Mouse (Mus musculus) CD4-positive naive resting alpha-beta T cell, adult 76 days (primary cell): ENCODE data around the gene Clcn1. TPM values are rescaled to one million over a fixed set of nuclear protein-coding genes. Genes with fewer than 3 reads are reported as not detected.

ENCODE experiments used
- total RNA-seq: library from RNA; stranded (reverse); gene quantifications from one replicate; pipeline ENCODE4 v1.2.4, GENCODE M21; 2023

The Clcn1 gene
- 0.62 TPM for total RNA-seq

DNA sequence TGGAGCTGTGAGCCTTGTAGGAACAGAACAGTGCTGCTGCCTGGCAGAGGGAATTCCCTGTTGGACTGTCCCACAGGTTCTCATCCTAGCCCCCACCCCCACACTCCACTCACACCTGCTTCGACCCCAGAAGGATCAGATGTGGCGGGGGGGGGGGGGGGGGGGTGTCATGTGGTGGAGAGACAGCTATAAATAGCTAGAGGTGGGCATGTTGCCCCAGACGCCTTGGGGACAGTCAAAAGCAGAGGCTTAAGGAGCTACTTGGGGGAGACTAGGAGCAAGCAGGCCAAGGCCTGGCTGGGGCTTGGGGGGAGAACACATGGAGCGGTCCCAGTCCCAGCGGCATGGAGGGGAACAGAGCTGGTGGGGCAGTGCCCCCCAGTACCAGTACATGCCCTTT lies at the start of gene Clcn1:
Gene Clcn1, plus strand, starts transcription at position 238 of the 400 bp plus-strand sequence.

DNA sequence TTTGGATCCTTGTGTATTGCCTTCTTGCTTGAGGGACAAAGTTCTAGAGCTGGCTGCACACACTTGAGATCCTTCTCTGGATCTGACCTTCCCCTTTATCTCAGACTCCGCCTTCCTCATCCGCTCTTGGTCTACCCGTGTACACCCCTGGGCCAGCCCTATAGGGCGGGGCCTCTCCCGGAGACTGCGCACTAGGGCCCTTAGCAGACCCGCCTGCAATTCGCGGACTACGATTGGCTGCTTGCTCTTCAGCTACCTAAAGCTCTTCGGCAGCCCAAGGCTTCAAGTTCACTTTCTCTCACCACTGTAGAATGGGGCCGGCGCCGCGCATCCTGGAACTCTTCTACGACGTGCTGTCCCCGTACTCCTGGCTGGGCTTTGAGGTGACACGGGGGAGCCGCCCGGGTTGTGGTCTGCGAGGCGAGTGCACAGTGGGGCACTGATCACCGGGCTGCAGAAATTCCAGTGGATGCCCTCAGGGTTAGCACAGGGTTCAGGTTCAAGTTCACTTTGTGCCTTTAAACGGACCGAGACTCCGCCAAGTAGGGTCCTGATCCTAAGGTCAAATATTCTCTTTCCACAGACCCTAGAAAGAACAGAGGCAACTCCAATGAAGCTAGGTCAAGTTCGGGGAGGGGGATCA lies 40.7 kb upstream of the Clcn1 start, which contains the start of gene Gstk1:
Gene Gstk1, plus strand, starts transcription at position 225 of the 643 bp plus-strand sequence.

GRCm38 (mm10) chr6:42261524-42262170 lies 24.8 kb upstream of the Clcn1 start, which contains the start of gene Tmem139:
TSS of gene Tmem139 (plus strand) at chr6:42261970.

GRCm38 (mm10) chr6:42264626-42265312 lies 21.7 kb upstream of the Clcn1 start, which contains the start of gene Casp2:
TSS of gene Casp2 (plus strand) at chr6:42264985.

DNA sequence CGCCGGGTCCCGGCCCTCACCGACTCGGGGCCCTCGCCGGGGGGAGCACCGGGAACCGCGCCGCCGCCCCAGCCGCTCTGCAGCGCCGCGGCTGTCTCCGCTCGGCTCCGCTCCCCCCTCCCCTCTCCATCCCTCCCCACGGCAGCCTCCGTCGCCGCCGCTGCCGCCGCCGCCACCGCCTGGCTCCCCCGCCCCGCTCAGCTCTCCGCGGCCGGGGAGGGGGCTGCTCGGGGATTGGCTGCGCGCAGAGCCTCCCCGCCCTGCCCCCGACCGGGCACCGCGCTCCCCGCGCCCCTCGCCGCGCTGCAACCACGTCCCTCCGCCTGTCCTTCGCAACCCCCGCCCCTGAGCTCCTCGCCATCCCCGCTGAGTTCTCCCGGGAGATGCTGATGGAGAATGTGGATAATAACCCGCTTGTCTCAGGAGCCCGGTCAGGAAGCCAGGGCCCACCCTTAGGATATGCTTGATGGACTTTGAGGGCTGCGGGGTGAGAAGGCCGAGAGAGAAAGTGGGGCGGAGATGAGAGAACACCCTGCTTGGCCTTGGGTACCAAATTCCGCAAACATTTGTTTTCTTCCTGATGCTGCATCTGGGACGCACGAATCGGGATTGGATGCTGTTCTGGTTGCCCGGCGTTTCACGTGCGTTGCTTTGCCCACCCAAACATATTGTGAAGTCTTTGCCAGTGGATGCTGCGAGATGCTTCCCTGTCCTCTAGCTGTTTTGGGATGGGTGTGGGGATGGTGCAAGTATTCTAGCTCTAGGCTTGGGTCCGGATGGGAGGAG lies 38.2 kb downstream of the Clcn1 start, which contains the start of gene Fam131b:
Gene Fam131b, minus strand, starts transcription at position 162 of the 786 bp plus-strand sequence.

DNA sequence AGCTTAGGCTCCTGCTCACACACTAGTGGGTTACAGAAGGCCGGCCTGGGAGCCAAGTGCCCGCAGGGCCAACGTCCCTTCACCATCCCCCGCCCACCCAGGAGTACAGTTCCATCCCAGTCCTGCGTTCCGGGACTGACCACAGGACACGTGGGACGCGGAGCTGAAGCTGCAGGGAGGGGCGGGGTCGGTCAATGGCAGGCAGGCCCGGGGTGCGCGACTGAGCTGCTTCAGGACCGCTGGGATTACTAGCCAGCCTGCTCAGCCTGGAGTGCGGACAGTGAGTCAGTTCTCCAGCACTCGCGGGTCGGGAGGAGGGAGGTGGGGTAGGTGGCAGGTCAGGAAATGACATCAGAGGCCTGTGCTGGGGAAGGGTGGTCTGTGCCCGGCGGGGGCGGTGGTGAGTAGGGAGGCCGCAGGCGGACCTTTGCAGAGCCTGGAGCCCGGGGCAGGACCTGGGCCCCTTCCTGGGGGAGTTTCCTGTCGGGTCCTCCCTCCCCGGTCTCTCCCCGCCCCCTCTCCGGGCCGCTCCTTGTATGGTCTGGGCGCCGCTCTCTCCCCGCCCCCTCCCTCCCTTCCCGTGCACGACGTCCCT lies 63.0 kb downstream of the Clcn1 start, which contains the start of gene Zyx:
Gene Zyx, plus strand, starts transcription at position 205 of the 595 bp plus-strand sequence.

Other genes starting within 250 kb of the Clcn1 start
- gene Sva, start 248.3 kb upstream of the Clcn1 start, total RNA-seq: not detected
- gene Tas2r139, start 145.7 kb upstream of the Clcn1 start, total RNA-seq: not detected
- not detected for gene Tas2r144, start 71.4 kb upstream of the Clcn1 start, total RNA-seq
- 8.6 TPM for gene Gstk1, start 40.8 kb upstream of the Clcn1 start, total RNA-seq
- not detected for gene Tmem139, start 24.7 kb upstream of the Clcn1 start, total RNA-seq
- gene Casp2, start 21.7 kb upstream of the Clcn1 start, total RNA-seq: 80.2 TPM
- gene Fam131b, start 38.0 kb downstream of the Clcn1 start, total RNA-seq: not detected
- 108 TPM for gene Zyx, start 62.9 kb downstream of the Clcn1 start, total RNA-seq
- not detected for gene Epha1, start 86.6 kb downstream of the Clcn1 start, total RNA-seq
- gene Tas2r143, start 113.6 kb downstream of the Clcn1 start, total RNA-seq: not detected
- 0.88 TPM for gene Tas2r135, start 118.7 kb downstream of the Clcn1 start, total RNA-seq
- 0.64 TPM for gene Tas2r126, start 147.8 kb downstream of the Clcn1 start, total RNA-seq
- not detected for gene Olfr458, start 178.5 kb downstream of the Clcn1 start, total RNA-seq
- not detected for gene Olfr457, start 189.7 kb downstream of the Clcn1 start, total RNA-seq
- gene Olfr456, start 200.5 kb downstream of the Clcn1 start, total RNA-seq: not detected